24 mouse cellular contexts compared by ENCODE assay signal in the genomic region with DNA sequence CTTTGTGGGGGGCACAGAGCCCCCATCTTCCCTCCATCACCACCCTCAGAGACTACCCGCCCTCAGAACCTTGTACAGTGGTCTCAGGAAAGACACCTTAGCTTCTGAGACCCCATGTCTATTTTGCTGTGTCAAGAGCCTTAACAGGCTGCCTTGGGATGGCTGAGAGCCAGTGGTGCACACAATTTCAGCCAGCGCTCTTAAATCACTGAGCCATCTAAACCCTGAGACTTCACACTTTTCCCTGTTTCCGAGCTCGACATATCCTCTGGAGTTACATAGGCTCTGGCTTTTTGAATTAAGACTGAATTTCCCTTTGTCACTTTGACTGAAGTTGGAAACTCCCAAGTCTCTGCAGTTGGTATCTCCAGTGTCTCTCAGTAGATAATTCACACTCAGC.
"Had no signal": no experiment of that assay in that cellular context is flagged by ENCODE, and none has a peak within 500 bp of the region (broad histone marks: within the 10 kb centered on the region; RNA-seq: fewer than 3 reads in every experiment).

No protein-coding gene starts in this region.

- H3K36me3 ChIP-seq: heart, embryonic 10.5 days; heart, embryonic 12.5 days; hindbrain, embryonic 10.5 days; hindbrain, embryonic 12.5 days; intestine, embryonic 15.5 days; limb, embryonic 10.5 days; limb, embryonic 12.5 days; liver, embryonic 13.5 days; liver, embryonic 15.5 days had no signal

- DNase-seq: gastrocnemius, postnatal 25 days; heart, adult 18-20 months; heart, postnatal 10 days; heart, postnatal 4 days; kidney, adult 8-10 months; kidney, postnatal 25 days; liver; liver, embryonic 13.5 days; liver, postnatal 0 days had no signal

- H3K4me1 ChIP-seq: hindbrain, embryonic 12.5 days; intestine, embryonic 15.5 days had no signal

- H3K4me2 ChIP-seq: heart, embryonic 12.5 days; hindbrain, embryonic 12.5 days; hindbrain, embryonic 14.5 days; intestine, embryonic 15.5 days; limb, embryonic 12.5 days; liver, embryonic 11.5 days; liver, embryonic 13.5 days; liver, embryonic 15.5 days had no signal

- H3K9ac ChIP-seq: heart, embryonic 12.5 days; hindbrain, embryonic 12.5 days; hindbrain, embryonic 14.5 days; intestine, embryonic 15.5 days; limb, embryonic 12.5 days; liver, embryonic 13.5 days; liver, embryonic 15.5 days; liver, postnatal 0 days had no signal

- ATAC-seq: hindbrain, embryonic 16.5 days; inflammation-experienced regulatory T-cells, adult 6 months; intestine, embryonic 15.5 days; intestine, postnatal 0 days; liver, postnatal 0 days had no signal

- H3K4me3 ChIP-seq: heart, embryonic 10.5 days; heart, embryonic 12.5 days; hindbrain, embryonic 10.5 days; hindbrain, embryonic 12.5 days; intestine, embryonic 15.5 days; layer of hippocampus, adult 2 months; left cerebral cortex, adult 2 months; limb, embryonic 10.5 days; limb, embryonic 12.5 days; liver, embryonic 13.5 days; liver, embryonic 15.5 days had no signal

- H3K9me3 ChIP-seq: heart, embryonic 10.5 days; heart, embryonic 12.5 days; hindbrain, embryonic 10.5 days; hindbrain, embryonic 12.5 days; intestine, embryonic 15.5 days; limb, embryonic 10.5 days; limb, embryonic 12.5 days; liver, embryonic 13.5 days; liver, embryonic 15.5 days had no signal

- H3K27me3 ChIP-seq: heart, embryonic 12.5 days; hindbrain, embryonic 12.5 days; intestine, embryonic 15.5 days; limb, embryonic 12.5 days; liver, embryonic 13.5 days; liver, embryonic 15.5 days had no signal

- H3K27ac ChIP-seq: heart, embryonic 10.5 days; hindbrain, embryonic 10.5 days; hindbrain, embryonic 12.5 days; hindbrain, embryonic 14.5 days; intestine, embryonic 15.5 days; layer of hippocampus, adult 2 months; left cerebral cortex, adult 2 months; limb, embryonic 10.5 days; liver, embryonic 13.5 days; liver, embryonic 15.5 days had no signal
